Mouse (Mus musculus): ENCODE measurements around the gene Lao1.

GRCm38 (mm10) chr4:118961141-118961628 is at the start of gene Lao1:
- no peak for TF ChIP-seq CTCF (IDR thresholded peaks at IDR 0.05; ENCODE audit: borderline replicate concordance, control insufficient read depth, extremely low read depth, insufficient read depth, low read length, poor library complexity)
- TF ChIP-seq POLR2A (IDR thresholded peaks at IDR 0.05; ENCODE audit: control insufficient read depth, extremely low read depth, insufficient read depth, low read length, poor library complexity), result no peak
